Mouse (Mus musculus) lung, postnatal 0 days (tissue): Measurements from ENCODE around the gene Sik1. TPM values are rescaled to one million over a fixed set of nuclear protein-coding genes. Genes with fewer than 3 reads are reported as not detected.

Experiments used
- ATAC-seq: fragments of 200-750 bp; cut with Nextera tagmentation; 2 replicates; pipeline ENCODE4 v1.8.0; 2017; ENCODE audit warnings: moderate library complexity
- DNase-seq: peaks from one replicate; pipeline ENCODE4 v3.0.0-alpha.2; 2016; ENCODE audit warnings: low spot score
- H3K27ac ChIP-seq: fragments of 300-500 bp; sonication (generic); 2 replicates; pipeline ENCODE4 v1.5.1; 2014; ENCODE audit warnings: antibody characterized with exemption, mild to moderate bottlenecking, low read length, mixed read lengths
- H3K27me3 ChIP-seq: fragments of 300-500 bp; sonication (generic); replicated peaks from 2 replicates; pipeline ENCODE4 v1.6.1; 2014; ENCODE audit warnings: low read length, mixed read lengths; ENCODE audit not compliant: insufficient read depth
- H3K36me3 ChIP-seq: fragments of 300-500 bp; sonication (generic); 2 replicates; pipeline ENCODE4 v1.6.1; 2014; ENCODE audit warnings: low read length, mixed read lengths; ENCODE audit not compliant: insufficient read depth
- H3K4me1 ChIP-seq: fragments of 300-500 bp; sonication (generic); 2 replicates; pipeline ENCODE4 v1.6.1; 2014; ENCODE audit warnings: antibody characterized with exemption, low read depth, low read length, mixed read lengths; ENCODE audit not compliant: insufficient read depth
- H3K4me2 ChIP-seq: fragments of 300-500 bp; sonication (generic); replicated peaks from 2 replicates; pipeline ENCODE4 v1.6.1; 2014; ENCODE audit warnings: low read depth, mild to moderate bottlenecking, low read length, moderate library complexity, mixed read lengths
- H3K4me3 ChIP-seq: fragments of 300-500 bp; sonication (generic); 2 replicates; pipeline ENCODE4 v1.5.1; 2014; ENCODE audit warnings: low read depth, low read length
- H3K9ac ChIP-seq: fragments of 300-500 bp; sonication (generic); replicated peaks from 2 replicates; pipeline ENCODE4 v1.6.1; 2014; ENCODE audit warnings: low read depth, mild to moderate bottlenecking
- H3K9me3 ChIP-seq: fragments of 300-500 bp; sonication (generic); 2 replicates; pipeline ENCODE4 v1.6.1; 2016; ENCODE audit warnings: low read length, mixed read lengths
- CTCF ChIP-seq: IDR thresholded peaks from 2 replicates; pipeline ENCODE4 v1.5.1; 2016; ENCODE audit warnings: antibody characterized with exemption, mild to moderate bottlenecking
- EP300 ChIP-seq: IDR thresholded peaks from 2 replicates; pipeline ENCODE4 v1.6.1; 2016; ENCODE audit warnings: antibody characterized with exemption, mild to moderate bottlenecking, control low read depth
- WGBS: fragments of 180-500 bp; shearing (Covaris S2); extraction: QIAGEN DNeasy Blood & Tissue Kit; methylation state at CpG from one replicate; pipeline ENCODE4 v1.1.7; 2014; 5-methylcytosine and 5-hydroxymethylcytosine counted together
- polyA plus RNA-seq: library from polyadenylated mRNA; unstranded; fragments of >200 nt; fragmentation: Nextera tagmentation; extraction: Ambion mirVana; gene quantifications from 2 replicates; pipeline ENCODE4 v1.2.1, GENCODE M21; 2015

Gene Sik1
- polyA plus RNA-seq, 1 experiment from 2014 or later: 35.9 TPM

DNA sequence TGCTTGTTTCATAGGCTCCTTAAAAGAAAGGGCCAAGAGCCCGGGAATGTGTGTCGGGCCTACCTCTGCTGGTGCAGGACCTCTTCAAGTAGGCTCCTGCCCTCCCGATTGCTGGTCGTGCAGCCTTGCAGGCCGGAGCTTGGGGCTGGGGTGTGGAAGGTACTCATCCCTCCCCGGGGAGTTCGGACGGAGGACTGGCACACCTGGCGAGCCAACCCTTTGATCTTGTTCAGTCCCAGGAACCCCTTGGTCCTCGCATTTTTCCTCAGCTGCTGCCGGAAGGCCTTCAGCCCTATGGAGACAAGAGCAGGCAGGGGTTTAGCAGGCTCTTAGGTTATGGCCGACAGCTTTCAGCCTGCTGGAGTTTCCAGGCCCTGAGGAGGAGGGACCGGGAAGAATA lies 8.6 kb downstream of the Sik1 start:
- 0 out of 2 replicates have a peak overlapping the region, but pooled peaks have one; percentile 15 for H3K27ac ChIP-seq
- H3K9ac ChIP-seq: no peak overlapping the region
- 65% methylated on average over 13 of the region's 13 CpGs for WGBS
- H3K27me3 ChIP-seq: no peaks in the 10 kb centered on the region
- no peaks in the 10 kb centered on the region for H3K9me3 ChIP-seq
- H3K4me1 ChIP-seq: peaks cover 29% of the 10 kb centered on the region
- H3K36me3 ChIP-seq: peaks cover 66% of the 10 kb centered on the region
- no peak for ATAC-seq
- no peak overlapping the region for H3K4me2 ChIP-seq
- no peak overlapping the region for H3K4me3 ChIP-seq
- DNase-seq: peak; percentile 5
- TF ChIP-seq CTCF (no peak), EP300 (no peak)

DNA sequence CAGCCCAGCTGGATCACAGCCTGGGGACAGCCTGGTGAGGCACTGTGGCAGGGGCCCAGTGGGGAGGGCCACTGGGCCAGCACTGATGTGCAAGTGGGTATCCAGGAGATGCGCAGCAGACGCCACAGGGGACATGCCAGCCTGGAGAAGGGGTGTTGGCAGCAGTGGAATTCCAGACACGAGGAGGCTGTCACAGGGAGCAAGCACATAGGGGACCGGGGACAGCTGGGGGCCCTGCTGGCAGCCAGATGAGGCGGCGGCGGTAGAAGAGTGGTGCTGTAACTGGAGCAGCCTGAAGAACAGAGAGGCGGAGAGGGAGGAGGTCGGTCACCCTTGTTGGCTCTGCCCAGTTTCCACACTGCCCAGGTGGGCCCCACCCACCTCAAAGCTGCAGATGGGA lies 9.3 kb downstream of the Sik1 start:
- peak overlapping the region; percentile 40 for H3K27ac ChIP-seq
- H3K9me3 ChIP-seq: no peaks in the 10 kb centered on the region
- no peak for ATAC-seq
- no peak overlapping the region for H3K9ac ChIP-seq
- DNase-seq: peak; percentile 46
- 49% methylated on average over 9 of the region's 9 CpGs for WGBS
- H3K36me3 ChIP-seq: peaks cover 66% of the 10 kb centered on the region
- H3K4me2 ChIP-seq: no peak overlapping the region
- no peak overlapping the region for H3K4me3 ChIP-seq
- TF ChIP-seq EP300 (no peak), CTCF (no peak)
- H3K27me3 ChIP-seq: no peaks in the 10 kb centered on the region
- peaks cover 30% of the 10 kb centered on the region for H3K4me1 ChIP-seq

DNA sequence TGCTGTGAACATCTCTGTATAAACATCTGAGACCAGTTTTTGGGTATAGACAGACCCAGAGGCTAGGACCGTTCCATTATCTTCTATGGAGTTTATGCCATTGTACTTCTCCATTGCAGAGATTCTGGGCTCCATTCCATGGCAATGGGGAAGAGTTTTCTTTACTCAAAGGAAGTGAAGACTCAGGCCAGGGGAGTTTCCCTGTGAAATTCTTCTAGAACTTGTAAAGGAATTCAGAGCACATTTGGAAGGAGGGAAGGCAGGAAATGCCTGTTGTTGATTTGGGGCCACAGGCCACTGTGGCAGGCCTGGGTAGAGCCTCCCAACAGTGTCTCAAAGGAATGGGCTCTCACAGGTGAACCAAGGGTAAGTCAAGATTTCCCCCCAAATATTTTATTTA lies 11.7 kb downstream of the Sik1 start:
- 20% methylated on average over 1 of the region's 1 CpGs for WGBS
- Histone ChIP-seq H3K27me3 (no peaks in the 10 kb centered on the region), H3K4me3 (no peak overlapping the region), H3K27ac (peak overlapping the region; percentile 81), H3K4me2 (no peak overlapping the region), H3K9me3 (no peaks in the 10 kb centered on the region), H3K36me3 (peaks cover 43% of the 10 kb centered on the region), H3K9ac (no peak overlapping the region), H3K4me1 (peaks cover 38% of the 10 kb centered on the region)
- ATAC-seq (no peak), DNase-seq (peak; percentile 73)
- TF ChIP-seq CTCF (no peak), EP300 (0 out of 2 replicates have a peak, but pooled peaks have one; percentile 4)

DNA sequence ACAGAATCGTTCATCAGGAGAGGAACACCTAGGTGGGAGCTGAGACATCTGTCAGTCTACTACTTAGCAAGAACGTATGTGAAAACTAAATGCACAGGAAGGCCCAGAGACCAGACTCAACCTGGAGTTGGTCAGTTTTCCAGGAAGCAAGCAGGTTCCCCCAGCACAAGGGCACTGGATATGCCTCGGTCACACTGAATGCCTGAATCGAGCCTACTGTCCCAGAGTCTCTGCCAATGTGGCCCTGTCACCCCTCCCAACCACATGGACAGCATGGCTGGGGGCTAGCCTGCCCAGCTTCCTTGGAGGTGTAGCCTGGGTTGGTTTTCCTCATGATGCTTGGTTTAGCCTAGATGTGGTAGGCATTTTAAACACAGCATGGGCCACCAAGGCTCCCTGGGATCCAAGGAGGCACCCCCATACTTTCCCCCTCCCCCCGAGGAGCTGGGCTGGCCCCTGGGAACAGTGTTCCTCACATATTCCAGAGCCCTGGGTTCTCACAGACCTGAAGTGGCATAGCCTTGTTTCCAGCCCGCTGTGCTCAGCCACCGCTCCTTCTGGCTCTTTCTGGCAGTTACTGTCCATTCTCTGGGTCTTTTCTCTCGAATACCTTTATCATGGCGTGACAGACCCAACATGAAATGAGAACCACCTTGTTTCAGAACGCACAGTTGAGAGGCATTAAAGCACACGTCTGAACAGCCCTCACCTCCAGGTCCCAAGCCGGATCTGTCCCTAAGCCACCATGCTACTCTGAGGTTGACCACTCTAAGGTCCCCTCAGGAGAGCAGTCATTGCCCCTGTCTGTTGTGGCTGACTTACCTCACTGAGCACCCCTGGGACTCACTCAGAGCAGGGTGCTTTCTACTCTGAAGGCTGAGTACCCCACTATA lies 12.4 kb downstream of the Sik1 start:
- H3K4me3 ChIP-seq: no peak overlapping the region
- 0 out of 2 replicates have a peak overlapping the region, but pooled peaks have one; percentile 5 for H3K4me2 ChIP-seq
- peaks cover 36% of the 10 kb centered on the region for H3K36me3 ChIP-seq
- DNase-seq (peak; percentile 71), ATAC-seq (peak; percentile 18)
- peak overlapping the region; percentile 20; the same call in 1 of the 2 replicates for H3K9ac ChIP-seq
- 53% methylated on average over 12 of the region's 12 CpGs for WGBS
- H3K27me3 ChIP-seq: no peaks in the 10 kb centered on the region
- peak overlapping the region; percentile 81 for H3K27ac ChIP-seq
- no peaks in the 10 kb centered on the region for H3K9me3 ChIP-seq
- peaks cover 41% of the 10 kb centered on the region for H3K4me1 ChIP-seq
- TF ChIP-seq CTCF: no peak
- no peak for TF ChIP-seq EP300

DNA sequence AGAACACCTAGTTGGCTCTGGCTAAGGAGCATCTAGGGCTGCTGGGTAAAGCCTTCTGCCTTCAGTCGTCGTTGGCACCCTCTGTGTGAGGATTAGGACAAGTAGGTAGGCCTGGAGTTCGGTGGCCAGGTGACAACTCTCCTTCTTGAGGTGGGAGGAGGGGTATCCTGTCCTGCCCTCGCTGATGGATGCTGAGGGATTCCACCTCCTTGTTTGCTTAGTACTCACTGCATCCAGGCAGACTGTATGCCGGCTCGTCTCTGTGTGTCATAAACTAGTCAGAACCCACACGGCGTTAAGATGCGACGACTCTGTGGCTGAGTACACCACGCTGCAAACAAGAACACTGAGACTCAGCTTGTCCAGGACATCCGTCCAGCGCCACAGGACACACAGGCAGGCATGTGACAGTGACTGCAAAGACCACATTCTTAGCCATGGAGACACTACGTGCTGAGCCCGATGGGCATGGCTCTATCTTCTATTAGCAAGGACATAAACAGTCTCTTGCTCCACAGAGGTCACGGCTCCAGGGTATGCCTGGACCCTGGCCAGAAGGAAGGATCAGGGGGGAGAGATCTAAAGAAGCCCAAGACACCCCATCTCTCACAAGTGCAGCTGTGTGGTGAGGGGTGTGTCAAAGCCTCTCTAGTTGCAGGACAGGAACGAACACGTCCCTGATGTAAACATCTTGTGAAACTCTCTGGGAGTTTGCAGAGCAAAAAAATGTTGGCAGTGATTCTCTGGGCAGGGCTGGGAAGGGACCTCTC lies 13.6 kb downstream of the Sik1 start:
- WGBS: 12% methylated on average over 18 of the region's 18 CpGs
- DNase-seq (peak; percentile 97), ATAC-seq (peak; percentile 82)
- Histone ChIP-seq H3K4me1 (peaks cover 52% of the 10 kb centered on the region), H3K4me3 (no peak overlapping the region), H3K27ac (peak overlapping the region; percentile 81), H3K36me3 (peaks cover 25% of the 10 kb centered on the region), H3K4me2 (no peak overlapping the region), H3K27me3 (no peaks in the 10 kb centered on the region), H3K9me3 (no peaks in the 10 kb centered on the region), H3K9ac (peak overlapping the region; percentile 20; the same call in 1 of the 2 replicates)
- peak; percentile 93 for TF ChIP-seq EP300
- peak; percentile 40 for TF ChIP-seq CTCF

DNA sequence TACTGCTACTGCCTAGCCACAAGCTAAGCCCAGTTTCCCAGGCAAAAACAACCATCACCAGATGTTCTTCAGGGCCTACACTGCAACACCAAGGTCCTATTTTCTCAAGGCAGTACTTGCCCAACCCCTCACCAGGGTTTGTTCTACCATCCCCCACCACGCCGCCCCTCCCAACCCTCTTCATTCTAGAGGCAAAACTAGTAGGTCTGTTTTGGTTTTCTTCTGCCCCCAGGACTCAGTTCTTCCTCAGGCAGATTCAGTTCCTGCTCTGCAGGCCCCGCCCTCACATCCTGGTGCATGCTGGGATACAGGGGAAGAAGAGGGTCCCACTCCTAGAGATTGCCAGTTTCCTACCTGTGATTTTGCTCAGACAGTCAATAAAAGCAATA lies 14.2 kb downstream of the Sik1 start:
- Histone ChIP-seq H3K27ac (peak overlapping the region; percentile 81), H3K4me2 (no peak overlapping the region), H3K9me3 (no peaks in the 10 kb centered on the region), H3K27me3 (no peaks in the 10 kb centered on the region), H3K36me3 (peaks cover 19% of the 10 kb centered on the region), H3K4me3 (no peak overlapping the region), H3K9ac (0 out of 2 replicates have a peak overlapping the region, but pooled peaks have one; percentile 20), H3K4me1 (peaks cover 55% of the 10 kb centered on the region)
- WGBS: 79% methylated on average over 3 of the region's 3 CpGs
- TF ChIP-seq EP300: no peak
- TF ChIP-seq CTCF: no peak
- DNase-seq (peak; percentile 47), ATAC-seq (no peak; the same call in 1 of the 2 replicates)
